Mouse (Mus musculus): ENCODE measurements around the gene Bex6. TPM values are rescaled to one million over a fixed set of nuclear protein-coding genes. Genes with fewer than 3 reads are reported as not detected.
A peak's percentile ranks its signal among the peaks of the same experiment; 100 is the strongest.

The Bex6 gene
- total RNA-seq, 2 experiments from 2014 or later: not detected

- no peak for DNase-seq
Observed at GRCm38 (mm10) chr16:32174340-32175005, 5.2 kb upstream of the Bex6 start.

- no peak for DNase-seq
Observed at GRCm38 (mm10) chr16:32175029-32175428, 4.6 kb upstream of the Bex6 start.

- DNase-seq: no peak
Observed at GRCm38 (mm10) chr16:32176896-32177686, 2.5 kb upstream of the Bex6 start.

- no peak for DNase-seq
Observed at GRCm38 (mm10) chr16:32186056-32186455, 6.4 kb downstream of the Bex6 start.

- DNase-seq: peak; percentile 38
Observed at GRCm38 (mm10) chr16:32189109-32189508, 9.5 kb downstream of the Bex6 start.

GRCm38 (mm10) chr16:32190011-32190441 is 10.4 kb downstream of the Bex6 start:
- no peak for DNase-seq

DNA sequence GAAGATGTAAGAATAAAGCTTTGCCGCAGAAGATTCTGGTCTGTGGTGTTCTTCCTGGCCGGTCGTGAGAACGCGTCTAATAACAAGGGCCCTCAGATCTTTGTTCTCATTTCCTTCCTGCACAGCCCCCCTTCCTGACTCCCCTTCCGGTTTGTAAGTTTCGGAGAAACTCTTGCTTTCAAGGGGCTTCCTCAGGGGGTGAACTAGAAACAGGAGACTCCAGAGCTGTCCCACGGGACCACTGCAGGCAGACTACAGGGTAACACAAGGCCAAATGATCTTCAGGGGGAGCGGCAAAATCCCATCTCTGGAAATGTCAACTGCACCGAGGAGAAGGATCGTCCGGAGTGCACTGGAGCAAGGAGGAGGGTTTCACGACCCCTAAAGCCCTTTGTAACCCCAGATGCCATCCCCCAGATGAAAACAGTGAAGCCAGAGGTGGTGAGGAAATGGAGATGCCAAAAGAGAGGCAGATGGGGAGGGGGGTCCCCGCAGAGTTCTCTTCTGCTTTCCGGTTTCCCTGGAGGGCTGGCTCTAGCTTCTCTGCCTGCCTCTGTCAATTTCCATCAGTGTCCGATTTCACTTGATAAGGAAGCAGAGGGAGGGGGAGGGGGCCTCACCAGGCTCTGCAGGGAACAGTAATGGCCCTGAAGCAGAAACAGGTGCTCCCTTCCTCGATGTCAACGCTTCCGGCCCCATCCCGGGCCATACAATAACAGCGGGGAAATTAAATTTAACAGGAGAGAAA is 20.8 kb downstream of the Bex6 start:
- peak; percentile 38 for DNase-seq

DNA sequence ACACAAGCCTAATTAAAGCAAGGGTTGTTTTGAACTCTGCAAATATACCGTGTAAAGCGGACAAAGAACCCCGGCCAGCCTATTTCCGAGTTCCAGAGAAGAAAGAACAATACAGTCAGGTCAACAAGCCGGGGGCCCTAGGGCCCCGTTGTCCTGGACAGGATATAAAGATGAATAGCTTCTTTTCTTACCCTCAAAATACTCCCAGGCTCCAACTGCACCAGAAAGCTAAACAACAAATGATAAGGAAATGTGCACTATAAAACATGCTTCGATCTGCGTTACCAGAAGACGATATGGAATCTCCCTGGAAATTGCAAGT is 21.3 kb downstream of the Bex6 start:
- no peak for DNase-seq

DNA sequence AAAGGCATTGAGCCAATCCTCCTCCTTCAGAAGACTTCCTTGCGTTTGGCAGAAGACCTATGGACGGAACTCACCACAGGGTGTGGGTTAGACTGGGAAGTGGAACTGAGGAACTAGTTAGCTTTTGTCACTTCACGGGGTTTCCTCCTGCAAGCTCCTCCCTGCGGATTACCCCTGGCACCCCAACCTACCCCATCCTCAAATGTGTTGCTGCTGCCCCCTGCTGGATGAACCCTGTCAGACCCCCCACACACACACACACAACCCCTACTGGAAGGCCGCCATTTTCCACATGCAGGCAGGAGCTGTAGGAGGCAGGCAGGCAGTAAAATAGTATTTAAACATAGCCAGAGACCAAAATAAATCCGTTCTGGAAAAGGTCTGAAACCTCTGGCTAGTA is 23.1 kb downstream of the Bex6 start:
- peak; percentile 71 for DNase-seq

- peak; percentile 60 for DNase-seq
Observed at GRCm38 (mm10) chr16:32204902-32205301, 25.3 kb downstream of the Bex6 start.

DNA sequence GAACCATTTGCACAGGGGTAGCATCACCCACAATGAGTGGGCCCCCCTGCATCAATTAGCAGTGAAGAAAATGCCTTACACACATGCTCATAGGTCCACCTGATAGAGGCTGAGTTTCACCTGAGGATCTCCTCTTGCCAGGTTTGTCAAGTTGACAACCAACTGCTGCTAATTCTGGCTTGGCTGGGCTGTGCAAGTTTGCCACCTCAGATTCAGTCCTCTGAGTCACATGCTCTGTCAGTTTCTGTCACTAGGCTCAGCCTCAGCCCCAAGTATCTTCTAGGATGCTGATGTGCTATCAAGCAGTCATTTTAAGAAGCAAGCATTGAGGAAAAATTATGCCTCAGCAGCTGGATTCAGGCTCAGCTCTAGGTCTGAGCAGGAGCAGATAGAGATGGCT is 34.5 kb downstream of the Bex6 start:
- DNase-seq: no peak

DNA sequence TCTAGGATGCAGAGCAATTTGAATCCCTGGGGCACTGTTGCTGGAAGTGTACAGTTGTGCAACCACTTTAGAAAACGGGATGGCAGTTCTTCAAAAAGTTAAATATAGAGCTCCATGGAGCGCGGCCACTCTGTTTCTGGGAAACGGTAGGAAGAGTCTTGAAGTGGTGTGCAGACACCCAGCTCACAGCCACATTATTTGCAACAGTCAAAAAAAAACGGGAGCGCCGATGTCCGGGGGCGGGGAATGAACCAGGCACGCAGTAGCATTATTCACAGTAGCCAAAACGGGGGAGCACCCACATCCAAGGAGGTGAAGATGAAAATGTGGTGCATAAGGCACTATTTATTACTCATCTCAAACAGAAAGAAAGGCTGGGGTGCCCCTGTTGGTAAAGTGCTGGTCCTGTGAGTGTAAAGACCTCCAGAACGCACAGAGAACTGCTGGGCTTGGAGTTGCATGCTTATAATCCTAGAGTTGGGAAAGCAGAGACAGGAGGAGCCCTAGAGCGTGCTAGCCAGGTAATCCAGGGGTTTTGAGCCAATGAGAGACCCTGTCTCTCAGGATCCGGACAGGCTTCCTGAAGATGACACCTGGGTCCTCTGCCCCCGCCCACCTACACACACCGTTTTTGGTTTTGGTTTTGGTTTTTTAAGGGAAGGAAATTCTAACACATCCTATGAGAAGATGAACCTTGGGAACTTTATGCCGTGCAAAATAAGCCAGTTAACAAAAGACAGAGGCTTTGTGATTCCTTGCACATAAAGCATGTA is 35.4 kb downstream of the Bex6 start:
- no peak for DNase-seq

DNA sequence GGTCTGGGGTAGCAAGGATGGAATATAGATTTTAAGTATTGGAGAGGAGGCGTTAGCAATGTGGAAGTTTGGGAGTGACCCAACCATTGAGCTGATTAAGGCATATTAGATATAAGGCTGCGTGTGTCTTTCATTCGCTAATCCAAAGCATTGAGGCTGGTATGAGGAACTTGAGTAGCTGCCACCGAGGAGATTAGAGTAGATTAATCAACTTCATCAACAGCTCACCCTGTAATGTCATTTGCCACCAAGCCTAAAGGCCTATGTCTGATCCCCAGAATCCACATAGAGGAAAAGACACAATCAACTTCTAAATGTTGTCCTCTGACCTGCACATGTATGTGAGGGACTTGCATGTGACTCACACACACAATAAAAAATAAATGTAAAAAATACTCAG is 42.2 kb downstream of the Bex6 start:
- DNase-seq: no peak

- DNase-seq: no peak
Observed at GRCm38 (mm10) chr16:32222399-32222798, 42.8 kb downstream of the Bex6 start.

- peak; percentile 31 for DNase-seq
Observed at GRCm38 (mm10) chr16:32232050-32232449, 52.4 kb downstream of the Bex6 start.

Other genes with a start within 250 kb of the Bex6 start
- gene Pigz, start 246.0 kb upstream of the Bex6 start, total RNA-seq (2021): 1 to 10 TPM; 1.0 to 1.2 TPM
- gene 0610012G03Rik, start 231.3 kb upstream of the Bex6 start, total RNA-seq (2021): 10 to 100 TPM; 60.4 to 66.7 TPM
- gene Ncbp2, start 231.3 kb upstream of the Bex6 start, total RNA-seq (2021): 10 to 100 TPM; 25.5 to 29.0 TPM
- 10 to 100 TPM; 22.4 to 23.2 TPM for gene Senp5, start 176.5 kb upstream of the Bex6 start, total RNA-seq (2021)
- gene Pak2, start 100.5 kb upstream of the Bex6 start, total RNA-seq (2021): 10 to 100 TPM; 45.7 to 46.8 TPM
- gene Pigx, start 80.1 kb upstream of the Bex6 start, total RNA-seq (2021): 10 to 100 TPM; 26.2 to 29.6 TPM
- 1 to 10 TPM; 9.8 to 9.9 TPM for gene Cep19, start 80.0 kb upstream of the Bex6 start, total RNA-seq (2021)
- gene Nrros, start 14.2 kb upstream of the Bex6 start, total RNA-seq (2021): 1 to 10 TPM; 6.0 to 6.7 TPM
- 10 to 100 TPM; 16.6 to 18.4 TPM for gene Fbxo45, start 67.3 kb downstream of the Bex6 start, total RNA-seq (2021)
- 1 to 10 TPM; 8.0 to 8.5 TPM for gene Wdr53, start 67.4 kb downstream of the Bex6 start, total RNA-seq (2021)
- 1 to 10 TPM; 2.1 to 2.9 TPM for gene Smco1, start 91.6 kb downstream of the Bex6 start, total RNA-seq (2021)
- gene Rnf168, start 97.6 kb downstream of the Bex6 start, total RNA-seq (2021): 10 to 100 TPM; 22.2 to 23.6 TPM
- gene Ubxn7, start 152.4 kb downstream of the Bex6 start, total RNA-seq (2021): 10 to 100 TPM; 34.7 to 35.6 TPM
- not detected for gene Tm4sf19, start 220.7 kb downstream of the Bex6 start, total RNA-seq (2021)
- gene Tctex1d2, start 239.9 kb downstream of the Bex6 start, total RNA-seq (2021): 1 to 10 TPM; 8.0 to 8.7 TPM